Mouse (Mus musculus) induced T-regulatory cell, adult 2 months (primary cell): ENCODE measurements around the gene Rars.
A peak's percentile ranks its signal among the peaks of the same experiment; 100 is the strongest.
"Not testable (repeated sequence)": the region's sequence is repeated elsewhere in the genome, so short reads cannot be mapped to it uniquely, and the experiment has no call there.

Source experiments
- DNase-seq: peaks from one replicate; pipeline ENCODE4 v3.0.0-alpha.2; 2012; ENCODE audit warnings: low read depth

Rars gene

GRCm38 (mm10) chr11:35834022-35834760, at the start of gene Rars:
Gene Rars, minus strand, starts transcription at chr11:35834506.
- DNase-seq, result peak; percentile 98

- DNase-seq, result no peak
These were observed 48.5 kb upstream of the Rars start for GRCm38 (mm10) chr11:35882777-35883176.

- DNase-seq, result no peak
These were observed 44.2 kb upstream of the Rars start for GRCm38 (mm10) chr11:35878559-35878897.

- DNase-seq, result no peak
These were observed 43.6 kb upstream of the Rars start for GRCm38 (mm10) chr11:35877651-35878558.

GRCm38 (mm10) chr11:35873624-35874244, 39.4 kb upstream of the Rars start:
- DNase-seq, result no peak

- DNase-seq, result no peak
These were observed 36.7 kb upstream of the Rars start for GRCm38 (mm10) chr11:35870961-35871360.

- DNase-seq, result no peak
These were observed 31.8 kb upstream of the Rars start for GRCm38 (mm10) chr11:35866140-35866539.

- no peak for DNase-seq
These were observed 30.8 kb upstream of the Rars start for GRCm38 (mm10) chr11:35864981-35865604.

- no peak for DNase-seq
These were observed 29.3 kb upstream of the Rars start for GRCm38 (mm10) chr11:35863653-35864052.

GRCm38 (mm10) chr11:35857395-35858067, 23.2 kb upstream of the Rars start:
- no peak for DNase-seq

GRCm38 (mm10) chr11:35856359-35857040, 22.2 kb upstream of the Rars start:
- DNase-seq, result no peak

- no peak for DNase-seq
These were observed 21.3 kb upstream of the Rars start for GRCm38 (mm10) chr11:35855567-35855966.

GRCm38 (mm10) chr11:35854941-35855340, 20.6 kb upstream of the Rars start:
- DNase-seq, result no peak

- no peak for DNase-seq
These were observed 19.3 kb upstream of the Rars start for GRCm38 (mm10) chr11:35853651-35854050.

GRCm38 (mm10) chr11:35852731-35853130, 18.4 kb upstream of the Rars start:
- peak; percentile 80 for DNase-seq

- DNase-seq, result no peak
These were observed 10.0 kb upstream of the Rars start for GRCm38 (mm10) chr11:35844299-35844698.

GRCm38 (mm10) chr11:35842560-35842959, 8.3 kb upstream of the Rars start:
- peak; percentile 32 for DNase-seq

- peak; percentile 60 for DNase-seq
These were observed 7.5 kb upstream of the Rars start for GRCm38 (mm10) chr11:35841738-35842325.

GRCm38 (mm10) chr11:35840806-35841205, 6.5 kb upstream of the Rars start:
- not testable (repeated sequence) for DNase-seq

- peak; percentile 63 for DNase-seq
These were observed 6.0 kb upstream of the Rars start for GRCm38 (mm10) chr11:35840282-35840681.
